Mouse (Mus musculus) olfactory bulb, adult 2 months (tissue): ENCODE data around the gene Scaper.

Source experiments
- CTCF ChIP-seq: fragments of 200-500 bp; IDR thresholded peaks from 2 replicates; pipeline ENCODE4 v1.5.1; 2012; ENCODE audit warnings: low read depth, mild to moderate bottlenecking, low read length, moderate library complexity; ENCODE audit not compliant: insufficient read depth
- POLR2A ChIP-seq: fragments of 200-500 bp; IDR thresholded peaks from 2 replicates; pipeline ENCODE4 v1.6.1; 2012; ENCODE audit warnings: mild to moderate bottlenecking, low read depth, low read length, moderate library complexity; ENCODE audit not compliant: insufficient read depth

DNA sequence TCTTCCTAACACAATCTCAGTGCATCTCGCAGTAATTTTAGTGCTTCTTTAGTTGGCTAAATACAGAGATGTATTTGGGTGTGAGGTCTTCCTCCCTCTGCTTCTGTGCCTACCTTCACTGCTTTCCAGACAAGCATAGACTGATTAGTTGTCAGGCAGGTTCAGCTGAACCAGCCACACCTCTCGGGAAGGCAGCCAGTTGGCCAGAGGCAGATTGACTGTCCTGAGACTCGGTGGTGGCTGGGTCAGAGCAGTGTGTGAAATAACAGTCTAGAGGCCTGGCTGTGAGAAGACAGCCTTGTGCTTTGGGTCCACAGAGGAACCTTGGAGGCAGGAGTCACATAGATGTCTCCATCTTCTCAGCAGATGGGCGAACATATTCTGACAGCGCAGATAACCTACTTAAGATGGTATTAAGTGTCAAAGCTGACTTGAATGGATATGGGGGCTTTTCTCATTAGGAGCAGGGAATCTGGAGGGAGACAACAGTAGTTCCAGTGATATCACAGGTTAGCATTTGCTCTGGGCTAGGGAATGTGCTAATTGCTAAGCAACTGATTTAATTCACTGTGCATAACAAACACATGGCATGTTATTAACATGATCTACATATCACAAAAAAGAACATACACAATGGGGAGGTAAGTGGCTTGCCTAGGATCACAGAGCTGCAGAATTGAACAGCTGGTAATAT, 369.3 kb downstream of the Scaper start:
- TF ChIP-seq CTCF (no peak), POLR2A (no peak)
